21 mouse cellular contexts compared by ENCODE assay signal in the genomic region with DNA sequence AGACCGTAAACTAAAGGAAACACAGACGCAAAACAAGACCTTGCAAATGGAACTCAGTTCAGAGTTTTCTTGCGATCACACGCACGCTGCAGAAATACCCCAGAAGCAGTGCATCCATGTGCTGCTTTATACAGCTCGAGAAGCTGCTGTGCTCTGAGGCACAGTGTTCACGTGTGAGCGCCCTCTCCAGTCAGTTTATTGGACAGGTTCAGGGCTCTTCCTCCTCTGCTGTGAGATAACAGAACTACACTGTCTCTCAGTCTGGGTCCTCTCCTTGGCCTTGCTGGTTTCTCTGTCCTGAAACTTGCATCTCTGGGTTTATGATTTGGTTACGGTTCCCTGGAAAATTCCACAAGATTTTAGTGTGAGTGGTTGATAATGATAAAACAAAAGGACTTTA.
A peak's percentile ranks its signal among the peaks of the same experiment; 100 is the strongest.
DNase-seq lines count a peak whose midpoint lies in the region; ATAC-seq and TF ChIP-seq lines count a peak whose summit lies in the region.
"Had no signal": no experiment of that assay in that cellular context is flagged by ENCODE, and none has a peak within 500 bp of the region (broad histone marks: within the 10 kb centered on the region; RNA-seq: fewer than 3 reads in every experiment).

No protein-coding gene starts in this region.

- no peak for ATAC-seq in lung, postnatal 0 days
- ATAC-seq in CD4-positive, CD25-positive, alpha-beta regulatory T cell, adult 4 months: peak; percentile 53
- ATAC-seq: hindbrain, embryonic 16.5 days; Patski had no signal

- no peak overlapping the region for H3K4me3 ChIP-seq in lung, postnatal 0 days (ENCODE audit: low read depth, low read length)
- H3K4me3 ChIP-seq: heart, embryonic 10.5 days; left cerebral cortex, adult 2 months; limb, embryonic 12.5 days; neural tube, embryonic 12.5 days; stomach, embryonic 15.5 days had no signal

- no peak for TF ChIP-seq EP300 in lung, postnatal 0 days (IDR thresholded peaks at IDR 0.05)

- H3K27me3 ChIP-seq in lung, postnatal 0 days (replicated peaks; ENCODE audit: insufficient read depth, low read length): no peaks in the 10 kb centered on the region
- H3K27me3 ChIP-seq: limb, embryonic 12.5 days; neural tube, embryonic 12.5 days; Patski; stomach, embryonic 15.5 days had no signal

- TF ChIP-seq CTCF in lung, postnatal 0 days (IDR thresholded peaks at IDR 0.05): 0 out of 2 replicates have a peak, but pooled peaks have one; percentile 28
- TF ChIP-seq CTCF in brain, embryonic 14.5 days (IDR thresholded peaks at IDR 0.05; ENCODE audit: borderline replicate concordance, extremely low read depth, insufficient read depth, insufficient read length): peak; percentile 5; the same call in 1 of the 2 replicates

- no peak for TF ChIP-seq POLR2A in brain, embryonic 14.5 days (IDR thresholded peaks at IDR 0.05; ENCODE audit: borderline replicate concordance, extremely low read depth, insufficient read depth, insufficient read length, poor library complexity, severe bottlenecking)

- DNase-seq in adrenal gland, postnatal 14 days: peak; percentile 50
- no peak for DNase-seq in adrenal gland, adult 8-10 months
- no peak for DNase-seq in lung, postnatal 0 days (ENCODE audit: low spot score)
- no peak for DNase-seq in lung, postnatal 14 days
- DNase-seq in brain, embryonic 14.5 days (ENCODE audit: low read depth): peak; percentile 13
- DNase-seq in left cerebral cortex, postnatal 14 days (ENCODE audit: low spot score in 2 of 2): no peak
- DNase-seq in spleen, postnatal 4 days (ENCODE audit: low spot score in 2 of 2): no peak
- DNase-seq: cerebellum, postnatal 10 days; gastrocnemius, postnatal 10 days; heart, postnatal 14 days; kidney, adult 9 months; thymus, postnatal 4 days had no signal

- H3K4me2 ChIP-seq in lung, postnatal 0 days (replicated peaks; ENCODE audit: low read depth, low read length): no peak overlapping the region
- H3K4me2 ChIP-seq: limb, embryonic 12.5 days; neural tube, embryonic 12.5 days; stomach, embryonic 15.5 days had no signal

- intact Hi-C loops in left cerebral cortex, postnatal 14 days (cut with DNase I): no loop called here

- WGBS in lung, postnatal 0 days: 83% methylated on average over 9 of the region's 9 CpGs

- no peaks in the 10 kb centered on the region for H3K4me1 ChIP-seq in lung, postnatal 0 days (ENCODE audit: insufficient read depth, low read depth, low read length)
- H3K4me1 ChIP-seq: heart, embryonic 10.5 days; limb, embryonic 12.5 days; neural tube, embryonic 12.5 days; stomach, embryonic 15.5 days had no signal

- no peaks in the 10 kb centered on the region for H3K9me3 ChIP-seq in lung, postnatal 0 days (ENCODE audit: low read length)
- H3K9me3 ChIP-seq: heart, embryonic 10.5 days; limb, embryonic 12.5 days; neural tube, embryonic 12.5 days; stomach, embryonic 15.5 days had no signal

- H3K36me3 ChIP-seq in lung, postnatal 0 days (ENCODE audit: insufficient read depth, low read length): no peaks in the 10 kb centered on the region
- H3K36me3 ChIP-seq: heart, embryonic 10.5 days; limb, embryonic 12.5 days; neural tube, embryonic 12.5 days; stomach, embryonic 15.5 days had no signal

- H3K9ac ChIP-seq in lung, postnatal 0 days (replicated peaks; ENCODE audit: low read depth): no peak overlapping the region
- H3K9ac ChIP-seq: limb, embryonic 12.5 days; neural tube, embryonic 12.5 days; stomach, embryonic 15.5 days had no signal

- no peak overlapping the region for H3K27ac ChIP-seq in lung, postnatal 0 days (ENCODE audit: low read length)
- H3K27ac ChIP-seq: heart, embryonic 10.5 days; left cerebral cortex, adult 2 months; limb, embryonic 12.5 days; macrophage; neural tube, embryonic 12.5 days; stomach, embryonic 15.5 days had no signal

Comparison
In these comparisons a context has a peak if more than half of its experiments do, and no peak if none do; other contexts are left out.
1. DNase-seq: peak in adrenal gland, postnatal 14 days (single experiment) and brain, embryonic 14.5 days (single experiment); none in adrenal gland, adult 8-10 months (single experiment), lung, postnatal 0 days (single experiment), lung, postnatal 14 days (single experiment), left cerebral cortex, postnatal 14 days (0 of 2) and spleen, postnatal 4 days (0 of 2).